Mouse (Mus musculus): ENCODE measurements around the gene Scd3. TPM values are rescaled to one million over a fixed set of nuclear protein-coding genes. Genes with fewer than 3 reads are reported as not detected.

The Scd3 gene
- not detected in 2 replicates for polyA plus RNA-seq (2012; rRNA removed)

GRCm38 (mm10) chr19:44203015-44203564 lies at the start of gene Scd3:
Gene Scd3 (plus strand): TSS chr19:44203269.
- WGBS: 95% methylated on average over 9 of the region's 9 CpGs
- no peak for TF ChIP-seq POLR2A (IDR thresholded peaks at IDR 0.05; ENCODE audit: low read depth, low read length)
- TF ChIP-seq CTCF (IDR thresholded peaks at IDR 0.05; ENCODE audit: extremely low read depth, insufficient read length, insufficient replicate concordance, low read depth, low read length): no peak
- H3K27ac ChIP-seq (ENCODE audit: insufficient read depth, low read depth, low read length): no peak within 1 kb of the TSS

GRCm38 (mm10) chr19:44153781-44154180 lies 49.3 kb upstream of the Scd3 start:
- Histone ChIP-seq H3K27ac (ENCODE audit: insufficient read depth, low read depth, low read length) (no peak overlapping the region), H3K4me1 (ENCODE audit: control insufficient read depth, insufficient read depth, insufficient read length, low read length) (no peaks in the 10 kb centered on the region), H3K27me3 (ENCODE audit: control insufficient read depth, insufficient read depth, low read length) (no peaks in the 10 kb centered on the region), H3K4me3 (ENCODE audit: low read depth, low read length) (no peak overlapping the region), H3K36me3 (ENCODE audit: control insufficient read depth, insufficient read depth, low read length) (no peaks in the 10 kb centered on the region)
- 61% methylated on average over 5 of the region's 5 CpGs for WGBS
- TF ChIP-seq CTCF (IDR thresholded peaks at IDR 0.05; ENCODE audit: extremely low read depth, insufficient read length, insufficient replicate concordance, low read depth, low read length) (no peak), POLR2A (IDR thresholded peaks at IDR 0.05; ENCODE audit: low read depth, low read length) (no peak)

More at GRCm38 (mm10) chr19:44203015-44203564, at the start of gene Scd3:
- H3K4me3 ChIP-seq (ENCODE audit: low read depth, low read length): no peak within 1 kb of the TSS
- no peaks in the 10 kb centered on the region for H3K4me1 ChIP-seq (ENCODE audit: control insufficient read depth, insufficient read depth, insufficient read length, low read length)
- H3K27me3 ChIP-seq (ENCODE audit: control insufficient read depth, insufficient read depth, low read length): no peaks in the 10 kb centered on the region
- H3K36me3 ChIP-seq (ENCODE audit: control insufficient read depth, insufficient read depth, low read length): no peaks in the 10 kb centered on the region

GRCm38 (mm10) chr19:44157005-44157404 lies 46.1 kb upstream of the Scd3 start:
- TF ChIP-seq CTCF (IDR thresholded peaks at IDR 0.05; ENCODE audit: extremely low read depth, insufficient read length, insufficient replicate concordance, low read depth, low read length) (no peak), POLR2A (IDR thresholded peaks at IDR 0.05; ENCODE audit: low read depth, low read length) (no peak)
- H3K27me3 ChIP-seq (ENCODE audit: control insufficient read depth, insufficient read depth, low read length): no peaks in the 10 kb centered on the region
- 91% methylated on average over 10 of the region's 10 CpGs for WGBS
- H3K4me1 ChIP-seq (ENCODE audit: control insufficient read depth, insufficient read depth, insufficient read length, low read length): no peaks in the 10 kb centered on the region
- no peak overlapping the region for H3K27ac ChIP-seq (ENCODE audit: insufficient read depth, low read depth, low read length)
- no peaks in the 10 kb centered on the region for H3K36me3 ChIP-seq (ENCODE audit: control insufficient read depth, insufficient read depth, low read length)
- H3K4me3 ChIP-seq (ENCODE audit: low read depth, low read length): no peak overlapping the region

GRCm38 (mm10) chr19:44159386-44159785 lies 43.7 kb upstream of the Scd3 start:
- H3K27ac ChIP-seq (ENCODE audit: insufficient read depth, low read depth, low read length): no peak overlapping the region
- no peaks in the 10 kb centered on the region for H3K4me1 ChIP-seq (ENCODE audit: control insufficient read depth, insufficient read depth, insufficient read length, low read length)
- WGBS: 76% methylated on average over 3 of the region's 3 CpGs
- no peaks in the 10 kb centered on the region for H3K27me3 ChIP-seq (ENCODE audit: control insufficient read depth, insufficient read depth, low read length)
- H3K36me3 ChIP-seq (ENCODE audit: control insufficient read depth, insufficient read depth, low read length): no peaks in the 10 kb centered on the region
- H3K4me3 ChIP-seq (ENCODE audit: low read depth, low read length): no peak overlapping the region
- TF ChIP-seq POLR2A (IDR thresholded peaks at IDR 0.05; ENCODE audit: low read depth, low read length) (no peak), CTCF (IDR thresholded peaks at IDR 0.05; ENCODE audit: extremely low read depth, insufficient read length, insufficient replicate concordance, low read depth, low read length) (no peak)

GRCm38 (mm10) chr19:44161515-44161914 lies 41.6 kb upstream of the Scd3 start:
- H3K4me3 ChIP-seq (ENCODE audit: low read depth, low read length): no peak overlapping the region
- H3K27ac ChIP-seq (ENCODE audit: insufficient read depth, low read depth, low read length): no peak overlapping the region
- no peaks in the 10 kb centered on the region for H3K36me3 ChIP-seq (ENCODE audit: control insufficient read depth, insufficient read depth, low read length)
- no peaks in the 10 kb centered on the region for H3K27me3 ChIP-seq (ENCODE audit: control insufficient read depth, insufficient read depth, low read length)
- no peaks in the 10 kb centered on the region for H3K4me1 ChIP-seq (ENCODE audit: control insufficient read depth, insufficient read depth, insufficient read length, low read length)
- WGBS: 11% methylated on average over 3 of the region's 3 CpGs
- no peak for TF ChIP-seq POLR2A (IDR thresholded peaks at IDR 0.05; ENCODE audit: low read depth, low read length)

- Histone ChIP-seq H3K4me1 (ENCODE audit: control insufficient read depth, insufficient read depth, insufficient read length, low read length) (no peaks in the 10 kb centered on the region), H3K36me3 (ENCODE audit: control insufficient read depth, insufficient read depth, low read length) (no peaks in the 10 kb centered on the region), H3K27me3 (ENCODE audit: control insufficient read depth, insufficient read depth, low read length) (no peaks in the 10 kb centered on the region), H3K27ac (ENCODE audit: insufficient read depth, low read depth, low read length) (no peak overlapping the region), H3K4me3 (ENCODE audit: low read depth, low read length) (no peak overlapping the region)
- TF ChIP-seq POLR2A (IDR thresholded peaks at IDR 0.05; ENCODE audit: low read depth, low read length) (no peak), CTCF (IDR thresholded peaks at IDR 0.05; ENCODE audit: extremely low read depth, insufficient read length, insufficient replicate concordance, low read depth, low read length) (no peak)
- WGBS: 58% methylated on average over 8 of the region's 8 CpGs
Measured at GRCm38 (mm10) chr19:44174835-44175234, 28.2 kb upstream of the Scd3 start.

GRCm38 (mm10) chr19:44176741-44177140 lies 26.3 kb upstream of the Scd3 start:
- Histone ChIP-seq H3K4me1 (ENCODE audit: control insufficient read depth, insufficient read depth, insufficient read length, low read length) (no peaks in the 10 kb centered on the region), H3K27ac (ENCODE audit: insufficient read depth, low read depth, low read length) (no peak overlapping the region), H3K36me3 (ENCODE audit: control insufficient read depth, insufficient read depth, low read length) (no peaks in the 10 kb centered on the region), H3K27me3 (ENCODE audit: control insufficient read depth, insufficient read depth, low read length) (no peaks in the 10 kb centered on the region), H3K4me3 (ENCODE audit: low read depth, low read length) (no peak overlapping the region)
- no peak for TF ChIP-seq POLR2A (IDR thresholded peaks at IDR 0.05; ENCODE audit: low read depth, low read length)
- TF ChIP-seq CTCF (IDR thresholded peaks at IDR 0.05; ENCODE audit: extremely low read depth, insufficient read length, insufficient replicate concordance, low read depth, low read length): no peak
- WGBS: 71% methylated on average over 3 of the region's 3 CpGs
